Mouse (Mus musculus): ENCODE measurements around the gene Ppp1r9a. TPM values are rescaled to one million over a fixed set of nuclear protein-coding genes. Genes with fewer than 3 reads are reported as not detected.

Gene Ppp1r9a
- polyA plus RNA-seq, 1 experiment from 2014 or later = 3.0 TPM

DNA sequence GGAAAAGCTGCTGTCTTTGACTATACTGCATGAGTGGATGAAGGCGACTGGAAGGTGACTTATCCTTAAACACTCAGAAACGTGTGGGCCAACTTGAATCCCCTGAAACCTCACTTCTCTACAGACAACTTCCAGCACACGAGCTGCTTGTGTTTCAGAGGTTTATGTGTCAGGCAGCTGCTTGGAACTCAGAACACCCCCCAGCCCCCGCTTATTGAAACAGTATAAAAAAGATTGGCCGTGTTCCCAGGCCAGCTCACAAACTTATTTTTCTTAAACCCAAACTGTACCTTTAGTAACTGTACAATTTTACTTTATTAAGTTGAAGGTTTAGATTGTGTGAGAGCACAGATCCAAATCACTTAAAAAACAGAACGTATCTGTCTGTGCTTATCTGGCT, 53.9 kb downstream of the Ppp1r9a start:
- Histone ChIP-seq H3K4me1 (replicated peaks) (0 out of 2 replicates have a peak, but pooled peaks cover 4% of the 10 kb centered on the region), H3K36me3 (replicated peaks) (no peaks in the 10 kb centered on the region), H3K27me3 (no peaks in the 10 kb centered on the region), H3K9ac (no peak overlapping the region), H3K9me3 (replicated peaks) (no peaks in the 10 kb centered on the region), H3K4me3 (replicated peaks) (no peak overlapping the region), H3K27ac (replicated peaks) (no peak overlapping the region), H3K4me2 (no peak overlapping the region)
- 50% methylated on average over 6 of the region's 6 CpGs for WGBS (ENCODE audit: insufficient replicate concordance)
- no peak for ATAC-seq (ENCODE audit: insufficient read depth)

DNA sequence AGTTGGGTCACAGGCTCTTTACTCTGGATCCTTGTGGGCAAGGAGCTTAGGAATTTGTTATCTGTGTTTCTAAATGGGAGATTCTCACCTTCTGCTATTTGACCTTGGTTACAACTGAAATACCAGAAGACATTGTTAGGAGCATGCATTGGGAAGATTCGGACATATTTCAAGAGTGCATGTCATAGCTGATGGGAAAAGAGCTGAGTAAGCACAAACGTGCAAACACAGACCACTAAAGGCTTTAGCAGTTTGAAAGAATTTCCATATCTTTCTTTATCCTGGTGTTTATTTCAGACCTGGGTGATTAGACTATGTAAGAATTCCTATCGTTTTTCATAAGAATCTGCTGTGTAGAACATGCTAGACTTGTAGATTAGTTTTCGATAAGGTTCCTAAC, 59.5 kb downstream of the Ppp1r9a start:
- Histone ChIP-seq H3K4me1 (replicated peaks) (no peaks in the 10 kb centered on the region), H3K4me2 (no peak overlapping the region), H3K4me3 (replicated peaks) (no peak overlapping the region), H3K27me3 (no peaks in the 10 kb centered on the region), H3K36me3 (replicated peaks) (no peaks in the 10 kb centered on the region), H3K27ac (replicated peaks) (no peak overlapping the region), H3K9me3 (replicated peaks) (no peaks in the 10 kb centered on the region), H3K9ac (no peak overlapping the region)
- ATAC-seq (ENCODE audit: insufficient read depth) = no peak
- 53% methylated on average over 4 of the region's 4 CpGs for WGBS (ENCODE audit: insufficient replicate concordance)

DNA sequence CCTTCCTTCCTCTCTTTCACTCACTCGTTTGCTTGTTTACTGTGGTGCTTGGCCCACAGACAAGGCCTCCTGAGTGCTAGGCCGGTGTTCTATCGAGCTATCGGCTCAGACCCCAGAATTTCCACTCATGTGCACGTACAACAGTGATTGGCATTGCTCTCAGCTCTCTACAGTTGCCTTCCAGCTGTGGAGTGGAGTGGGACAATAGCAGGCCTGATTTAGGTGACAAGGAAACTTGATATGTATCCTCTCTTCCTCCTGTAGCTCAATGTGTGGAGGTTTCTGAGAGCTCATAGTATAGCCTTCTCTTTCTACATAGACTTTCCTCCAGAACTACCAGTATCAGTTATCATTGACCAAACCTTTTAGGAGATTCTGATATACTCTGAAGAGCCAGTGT, 60.3 kb downstream of the Ppp1r9a start:
- Histone ChIP-seq H3K4me3 (replicated peaks) (no peak overlapping the region), H3K4me2 (no peak overlapping the region), H3K27ac (replicated peaks) (no peak overlapping the region), H3K27me3 (no peaks in the 10 kb centered on the region), H3K36me3 (replicated peaks) (no peaks in the 10 kb centered on the region), H3K4me1 (replicated peaks) (no peaks in the 10 kb centered on the region), H3K9me3 (replicated peaks) (no peaks in the 10 kb centered on the region), H3K9ac (no peak overlapping the region)
- no peak for ATAC-seq (ENCODE audit: insufficient read depth)
- 58% methylated on average over 5 of the region's 5 CpGs for WGBS (ENCODE audit: insufficient replicate concordance)

DNA sequence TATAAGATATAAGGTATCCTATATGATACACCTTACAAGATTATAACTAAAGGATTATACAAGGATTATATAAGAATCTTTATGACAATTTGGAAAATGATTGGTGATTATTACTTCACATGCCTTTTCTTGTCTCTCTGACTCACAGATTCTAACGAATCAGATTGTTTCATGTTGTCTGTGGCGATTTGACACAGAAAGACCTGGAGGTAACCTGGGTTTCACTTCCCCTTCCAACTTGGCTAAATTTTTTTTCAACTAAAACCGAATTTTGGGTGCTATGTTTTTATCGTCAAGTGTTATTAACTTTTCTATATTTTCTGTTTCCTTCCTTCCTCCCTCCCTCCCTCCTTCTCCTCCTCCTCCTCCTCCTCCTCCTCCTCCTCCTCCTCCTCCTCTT, 64.5 kb downstream of the Ppp1r9a start:
- 50% methylated on average over 4 of the region's 4 CpGs for WGBS (ENCODE audit: insufficient replicate concordance)

DNA sequence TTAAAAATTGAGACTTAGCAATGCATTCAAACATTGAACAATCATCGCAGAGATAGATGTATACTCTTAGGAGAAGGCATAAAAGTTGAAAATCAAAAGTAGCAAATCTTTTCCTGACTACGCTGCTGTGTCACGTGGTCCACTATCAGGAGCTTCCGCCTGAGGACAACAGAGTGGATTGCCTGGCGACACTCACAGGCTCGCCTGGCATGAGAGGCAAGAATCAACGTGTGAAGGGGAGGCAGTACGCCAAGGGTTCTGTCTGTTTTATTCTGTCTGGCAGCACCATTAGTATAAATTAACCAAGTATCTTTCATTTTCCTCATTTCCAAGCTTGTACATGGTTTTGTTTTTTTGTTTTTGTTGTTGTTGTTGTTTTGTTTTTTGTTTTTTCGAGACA, 68.5 kb downstream of the Ppp1r9a start:
- Histone ChIP-seq H3K9me3 (replicated peaks) (no peaks in the 10 kb centered on the region), H3K4me1 (replicated peaks) (no peaks in the 10 kb centered on the region; the same call in 1 of the 2 replicates), H3K27ac (replicated peaks) (no peak overlapping the region), H3K9ac (no peak overlapping the region), H3K4me3 (replicated peaks) (no peak overlapping the region), H3K4me2 (no peak overlapping the region), H3K36me3 (replicated peaks) (no peaks in the 10 kb centered on the region), H3K27me3 (no peaks in the 10 kb centered on the region)
- WGBS (ENCODE audit: insufficient replicate concordance) = 65% methylated on average over 9 of the region's 9 CpGs
- no peak for ATAC-seq (ENCODE audit: insufficient read depth)

More for the DNA sequence above, 64.5 kb downstream of the Ppp1r9a start:
- Histone ChIP-seq H3K9ac (no peak overlapping the region), H3K36me3 (replicated peaks) (no peaks in the 10 kb centered on the region), H3K4me2 (no peak overlapping the region), H3K4me1 (replicated peaks) (no peaks in the 10 kb centered on the region), H3K27ac (replicated peaks) (no peak overlapping the region), H3K27me3 (no peaks in the 10 kb centered on the region), H3K9me3 (replicated peaks) (no peaks in the 10 kb centered on the region), H3K4me3 (replicated peaks) (no peak overlapping the region)
- no peak for ATAC-seq (ENCODE audit: insufficient read depth)

DNA sequence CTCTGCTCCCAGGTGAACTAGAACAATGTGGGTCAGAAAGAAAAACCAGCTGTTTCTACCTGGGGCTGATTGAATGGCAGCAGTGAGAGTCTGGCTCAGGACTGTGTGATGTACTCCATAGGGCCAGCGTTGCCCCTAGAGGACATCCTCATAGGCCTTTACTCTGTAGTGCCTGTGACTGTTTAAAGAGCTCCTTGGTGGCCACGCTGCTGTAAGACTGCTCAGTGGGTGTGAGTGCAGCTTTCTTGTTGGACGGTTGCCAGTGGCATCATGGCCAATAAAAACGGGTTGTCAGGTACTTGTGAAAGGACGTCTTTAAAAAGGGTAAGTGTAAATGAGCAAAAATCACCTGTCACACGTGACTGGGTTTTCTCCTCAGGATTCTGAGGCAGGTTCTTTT, 70.1 kb downstream of the Ppp1r9a start:
- Histone ChIP-seq H3K36me3 (replicated peaks) (no peaks in the 10 kb centered on the region), H3K9ac (no peak overlapping the region), H3K27me3 (no peaks in the 10 kb centered on the region), H3K27ac (replicated peaks) (no peak overlapping the region), H3K4me3 (replicated peaks) (no peak overlapping the region), H3K4me1 (replicated peaks) (peaks cover 4% of the 10 kb centered on the region; the same call in 1 of the 2 replicates), H3K9me3 (replicated peaks) (no peaks in the 10 kb centered on the region), H3K4me2 (no peak overlapping the region)
- ATAC-seq (ENCODE audit: insufficient read depth) = peak; percentile 44; the same call in 1 of the 2 replicates
- WGBS (ENCODE audit: insufficient replicate concordance) = 58% methylated on average over 6 of the region's 6 CpGs

DNA sequence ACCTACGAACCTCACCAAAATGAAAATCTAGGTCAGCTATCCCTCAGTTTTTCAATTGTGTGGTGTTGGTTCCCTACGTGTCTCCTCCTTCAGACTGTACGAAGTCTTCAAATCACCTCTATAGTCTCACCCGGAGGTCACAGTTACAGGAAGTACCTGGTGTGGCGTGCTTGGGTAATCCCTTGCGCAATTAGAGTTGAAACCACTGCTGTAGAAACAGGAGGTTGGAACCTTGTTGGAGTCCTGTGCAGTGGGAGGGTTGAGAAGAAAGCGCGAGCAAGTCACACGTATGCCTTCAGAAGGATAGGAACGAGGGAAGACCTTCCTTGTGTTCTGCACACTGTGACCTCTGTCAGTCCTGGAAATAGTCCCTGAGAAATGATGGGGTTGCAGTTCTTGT, 70.6 kb downstream of the Ppp1r9a start:
- Histone ChIP-seq H3K4me3 (replicated peaks) (no peak overlapping the region), H3K9ac (no peak overlapping the region), H3K36me3 (replicated peaks) (no peaks in the 10 kb centered on the region), H3K9me3 (replicated peaks) (no peaks in the 10 kb centered on the region), H3K27me3 (no peaks in the 10 kb centered on the region), H3K4me1 (replicated peaks) (peaks cover 4% of the 10 kb centered on the region; the same call in 1 of the 2 replicates), H3K27ac (replicated peaks) (no peak overlapping the region), H3K4me2 (no peak overlapping the region)
- ATAC-seq (ENCODE audit: insufficient read depth) = no peak; the same call in 1 of the 2 replicates
- WGBS (ENCODE audit: insufficient replicate concordance) = 57% methylated on average over 10 of the region's 10 CpGs

DNA sequence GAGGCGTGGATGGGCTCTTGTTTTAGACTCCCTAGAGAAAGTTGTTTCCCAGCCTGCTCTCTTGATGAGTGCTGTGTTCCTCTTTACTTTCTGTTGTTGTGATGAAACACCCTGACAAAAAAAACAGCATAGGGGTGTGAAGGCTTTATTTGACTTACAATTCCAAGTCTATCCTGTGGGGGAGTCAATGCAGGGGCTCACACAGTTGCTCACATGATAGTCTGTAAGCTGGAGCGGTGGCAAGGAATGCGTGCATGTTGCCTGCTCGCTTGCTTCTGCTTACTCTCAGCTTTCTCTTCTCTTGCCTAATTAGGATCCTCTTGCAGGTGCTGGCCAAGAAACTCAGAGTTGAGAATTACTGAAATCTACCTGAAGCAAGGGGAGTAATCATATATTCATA, 74.8 kb downstream of the Ppp1r9a start:
- no peak overlapping the region for H3K4me3 ChIP-seq (replicated peaks)
- no peaks in the 10 kb centered on the region for H3K36me3 ChIP-seq (replicated peaks)
- H3K4me2 ChIP-seq = no peak overlapping the region
- H3K27ac ChIP-seq (replicated peaks) = peak overlapping the region; percentile 55; the same call in 1 of the 2 replicates
- 71% methylated on average over 4 of the region's 4 CpGs for WGBS (ENCODE audit: insufficient replicate concordance)
- no peak overlapping the region for H3K9ac ChIP-seq
- ATAC-seq (ENCODE audit: insufficient read depth) = no peak
- no peaks in the 10 kb centered on the region for H3K27me3 ChIP-seq
- H3K9me3 ChIP-seq (replicated peaks) = no peaks in the 10 kb centered on the region
- peaks cover 4% of the 10 kb centered on the region; the same call in 1 of the 2 replicates for H3K4me1 ChIP-seq (replicated peaks)

DNA sequence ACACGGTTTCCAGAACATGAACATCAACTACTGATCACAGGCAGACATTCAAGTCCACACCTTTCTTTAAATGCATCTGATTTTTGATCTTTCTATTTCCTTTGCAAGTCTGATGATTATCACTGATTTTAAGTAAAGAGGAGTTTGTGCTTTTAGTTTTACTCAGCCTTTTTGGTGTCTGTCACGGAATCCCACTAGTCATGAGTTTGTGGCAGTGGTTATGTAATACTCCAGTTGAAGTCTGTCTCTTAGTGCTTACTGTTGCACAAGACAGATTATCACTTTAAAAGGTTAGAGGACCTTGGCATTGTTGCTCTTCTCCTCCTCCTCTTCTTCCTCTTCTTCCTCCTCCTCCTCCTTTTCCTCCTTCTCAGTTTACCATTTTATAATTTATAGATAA, 75.5 kb downstream of the Ppp1r9a start:
- no peak for ATAC-seq (ENCODE audit: insufficient read depth)
- no peak overlapping the region for H3K4me2 ChIP-seq
- peaks cover 10% of the 10 kb centered on the region; the same call in 1 of the 2 replicates for H3K4me1 ChIP-seq (replicated peaks)
- no peaks in the 10 kb centered on the region for H3K27me3 ChIP-seq
- H3K4me3 ChIP-seq (replicated peaks) = no peak overlapping the region
- H3K27ac ChIP-seq (replicated peaks) = no peak overlapping the region
- H3K9ac ChIP-seq = no peak overlapping the region
- no peaks in the 10 kb centered on the region for H3K36me3 ChIP-seq (replicated peaks)
- no peaks in the 10 kb centered on the region for H3K9me3 ChIP-seq (replicated peaks)
- 50% methylated on average over 2 of the region's 2 CpGs for WGBS (ENCODE audit: insufficient replicate concordance)

DNA sequence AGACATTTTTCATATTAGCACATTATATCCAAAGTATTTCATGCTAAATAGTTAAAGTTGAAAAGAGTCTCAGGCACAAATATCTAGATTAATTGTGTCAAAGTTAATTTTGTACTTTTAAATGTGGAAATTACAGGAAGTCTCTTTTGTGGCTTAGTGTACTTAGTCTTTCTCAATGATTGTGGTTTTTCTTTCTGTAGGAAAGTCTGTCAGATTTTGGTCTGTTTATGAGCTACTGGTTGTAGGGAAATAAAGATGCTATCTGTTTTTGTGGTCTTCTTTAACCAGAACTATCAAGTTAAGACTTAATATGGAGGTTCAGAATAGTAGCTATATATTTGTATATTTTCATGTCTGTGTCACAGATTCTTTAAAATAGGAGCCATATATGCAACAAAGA, 76.2 kb downstream of the Ppp1r9a start:
- ATAC-seq (ENCODE audit: insufficient read depth) = no peak
- Histone ChIP-seq H3K9me3 (replicated peaks) (no peaks in the 10 kb centered on the region), H3K4me2 (no peak overlapping the region), H3K36me3 (replicated peaks) (no peaks in the 10 kb centered on the region), H3K27ac (replicated peaks) (no peak overlapping the region), H3K27me3 (no peaks in the 10 kb centered on the region), H3K9ac (no peak overlapping the region), H3K4me1 (replicated peaks) (peaks cover 10% of the 10 kb centered on the region; the same call in 1 of the 2 replicates), H3K4me3 (replicated peaks) (no peak overlapping the region)

DNA sequence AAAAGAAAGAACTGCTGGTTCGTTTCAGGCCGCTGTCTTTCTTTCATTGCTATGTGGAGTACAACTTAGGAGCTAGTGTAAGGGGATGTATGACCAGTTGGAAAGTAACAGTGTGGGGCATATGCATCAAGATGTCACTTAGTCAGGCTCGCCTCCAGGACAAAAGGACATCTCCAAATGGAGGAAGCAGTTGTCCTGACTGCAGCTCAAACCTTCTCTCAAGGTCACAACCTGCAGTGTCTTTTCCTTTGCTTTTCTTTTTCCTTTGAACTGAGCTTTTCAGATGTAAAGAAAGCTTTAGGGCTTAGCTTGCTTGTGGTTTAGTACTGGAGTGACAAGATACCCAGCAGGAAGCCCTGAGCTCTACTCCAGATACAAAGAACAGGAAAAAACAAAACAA, 77.4 kb downstream of the Ppp1r9a start:
- 66% methylated on average over 3 of the region's 3 CpGs for WGBS (ENCODE audit: insufficient replicate concordance)
- H3K4me2 ChIP-seq = no peak overlapping the region
- H3K9ac ChIP-seq = no peak overlapping the region
- H3K4me3 ChIP-seq (replicated peaks) = no peak overlapping the region
- no peaks in the 10 kb centered on the region for H3K9me3 ChIP-seq (replicated peaks)
- H3K27me3 ChIP-seq = no peaks in the 10 kb centered on the region
- H3K27ac ChIP-seq (replicated peaks) = no peak overlapping the region
- no peak for ATAC-seq (ENCODE audit: insufficient read depth)
- H3K36me3 ChIP-seq (replicated peaks) = no peaks in the 10 kb centered on the region
- H3K4me1 ChIP-seq (replicated peaks) = peaks cover 10% of the 10 kb centered on the region; the same call in 1 of the 2 replicates

DNA sequence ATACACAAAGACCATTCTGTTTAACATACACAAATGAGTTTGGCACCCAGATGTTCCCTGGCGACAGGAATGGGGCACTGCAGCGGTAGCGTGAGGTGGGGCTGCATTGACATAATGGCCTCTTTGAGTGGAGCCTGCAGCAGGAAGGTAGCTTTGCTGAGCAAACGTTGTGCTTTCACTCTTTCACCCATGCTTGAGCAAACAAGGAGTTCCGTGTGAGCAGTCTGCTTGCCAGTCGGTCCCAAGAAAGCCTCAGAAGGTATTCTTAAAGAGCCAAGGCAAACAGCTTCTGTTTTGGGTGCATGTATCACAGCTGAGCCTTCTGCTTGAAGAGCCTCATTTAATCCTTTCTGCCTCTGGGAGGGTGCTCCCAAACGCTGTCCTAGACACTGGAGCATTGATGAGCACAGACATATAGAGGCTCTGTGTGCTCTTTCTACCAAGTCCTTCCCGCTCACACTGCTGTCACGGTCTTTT, 80.0 kb downstream of the Ppp1r9a start:
- Histone ChIP-seq H3K36me3 (replicated peaks) (no peaks in the 10 kb centered on the region), H3K27me3 (no peaks in the 10 kb centered on the region), H3K9ac (no peak overlapping the region), H3K4me2 (no peak overlapping the region), H3K4me3 (replicated peaks) (no peak overlapping the region), H3K9me3 (replicated peaks) (no peaks in the 10 kb centered on the region), H3K4me1 (replicated peaks) (peaks cover 6% of the 10 kb centered on the region; the same call in 1 of the 2 replicates), H3K27ac (replicated peaks) (no peak overlapping the region)
- no peak for ATAC-seq (ENCODE audit: insufficient read depth)
- WGBS (ENCODE audit: insufficient replicate concordance) = 64% methylated on average over 9 of the region's 9 CpGs

Measured in liver, embryonic 15.5 days (tissue).